Mouse (Mus musculus) neutrophil, adult 83 days (primary cell): ENCODE measurements around the gene Cmtm6. TPM values are rescaled to one million over a fixed set of nuclear protein-coding genes. Genes with fewer than 3 reads are reported as not detected.

ENCODE experiments used
- total RNA-seq, 2 experiments: library from RNA; stranded (reverse); gene quantifications; one replicate each; pipeline ENCODE4 v1.2.4; 2023

The Cmtm6 gene
- total RNA-seq, result 100 to 1,000 TPM; 166 to 190 TPM

GRCm38 (mm10) chr9:114731011-114731755 lies at the start of gene Cmtm6:
TSS of gene Cmtm6 (plus strand) at chr9:114731116.

GRCm38 (mm10) chr9:114688252-114688952 lies 42.5 kb upstream of the Cmtm6 start, which contains the start of gene Dync1li1:
TSS of gene Dync1li1 (plus strand) at chr9:114688790.

GRCm38 (mm10) chr9:114781526-114782212 lies 50.8 kb downstream of the Cmtm6 start, which contains the start of gene Cmtm7:
TSS of gene Cmtm7 (minus strand) at chr9:114781856.

Other genes with a start within 250 kb of the Cmtm6 start
- gene Ccr4, start 226.2 kb upstream of the Cmtm6 start, total RNA-seq, result not detected
- gene C130032M10Rik, start 215.4 kb upstream of the Cmtm6 start, total RNA-seq, result not detected
- not detected for gene Trim71, start 166.7 kb upstream of the Cmtm6 start, total RNA-seq
- 10 to 100 TPM; 36.9 to 49.2 TPM for gene Cnot10, start 90.9 kb upstream of the Cmtm6 start, total RNA-seq
- 10 to 100 TPM; 38.2 to 47.4 TPM for gene Dync1li1, start 42.3 kb upstream of the Cmtm6 start, total RNA-seq
- gene Cmtm7, start 50.7 kb downstream of the Cmtm6 start, total RNA-seq, result 100 to 1,000 TPM; 216 to 224 TPM
- gene Cmtm8, start 113.0 kb downstream of the Cmtm6 start, total RNA-seq, result under 1 TPM; 0.46 to 0.83 TPM
- 10 to 100 TPM; 26.0 to 29.9 TPM for gene Gpd1l, start 202.9 kb downstream of the Cmtm6 start, total RNA-seq
- not detected for gene Osbpl10, start 247.5 kb downstream of the Cmtm6 start, total RNA-seq